Mouse (Mus musculus): Measurements from ENCODE around the gene Hnrnpab. TPM values are rescaled to one million over a fixed set of nuclear protein-coding genes. Genes with fewer than 3 reads are reported as not detected.
A peak's percentile ranks its signal among the peaks of the same experiment; 100 is the strongest.

Hnrnpab gene
- polyA plus RNA-seq, 1 experiment from 2014 or later, result 152 TPM

- Histone ChIP-seq H3K27me3 (replicated peaks; ENCODE audit: insufficient read depth, low read length) (no peaks in the 10 kb centered on the region), H3K27ac (ENCODE audit: low read length) (no peak overlapping the region), H3K4me1 (ENCODE audit: insufficient read depth, low read depth, low read length) (no peaks in the 10 kb centered on the region), H3K4me3 (ENCODE audit: low read depth, low read length) (no peak overlapping the region), H3K9ac (replicated peaks; ENCODE audit: low read depth) (no peak overlapping the region), H3K36me3 (ENCODE audit: insufficient read depth, low read length) (peaks cover 39% of the 10 kb centered on the region), H3K4me2 (replicated peaks; ENCODE audit: low read depth, low read length) (no peak overlapping the region), H3K9me3 (ENCODE audit: low read length) (no peaks in the 10 kb centered on the region)
- TF ChIP-seq EP300 (IDR thresholded peaks at IDR 0.05) (no peak), CTCF (IDR thresholded peaks at IDR 0.05) (no peak)
- ATAC-seq, result no peak
- WGBS, result 82% methylated on average over 8 of the region's 8 CpGs
- no peak for DNase-seq (ENCODE audit: low spot score)
Observed at GRCm38 (mm10) chr11:51627907-51628306, 21.3 kb upstream of the Hnrnpab start.

GRCm38 (mm10) chr11:51627425-51627824 is 20.8 kb upstream of the Hnrnpab start:
- H3K4me1 ChIP-seq (ENCODE audit: insufficient read depth, low read depth, low read length), result no peaks in the 10 kb centered on the region
- no peak for DNase-seq (ENCODE audit: low spot score)
- WGBS, result 91% methylated on average over 9 of the region's 9 CpGs
- H3K4me3 ChIP-seq (ENCODE audit: low read depth, low read length), result no peak overlapping the region
- peaks cover 44% of the 10 kb centered on the region for H3K36me3 ChIP-seq (ENCODE audit: insufficient read depth, low read length)
- no peak overlapping the region for H3K9ac ChIP-seq (replicated peaks; ENCODE audit: low read depth)
- H3K27me3 ChIP-seq (replicated peaks; ENCODE audit: insufficient read depth, low read length), result no peaks in the 10 kb centered on the region
- no peak overlapping the region for H3K4me2 ChIP-seq (replicated peaks; ENCODE audit: low read depth, low read length)
- ATAC-seq, result no peak
- TF ChIP-seq CTCF (IDR thresholded peaks at IDR 0.05), result no peak
- TF ChIP-seq EP300 (IDR thresholded peaks at IDR 0.05), result no peak
- no peak overlapping the region for H3K27ac ChIP-seq (ENCODE audit: low read length)
- no peaks in the 10 kb centered on the region for H3K9me3 ChIP-seq (ENCODE audit: low read length)

GRCm38 (mm10) chr11:51625187-51625820 is 18.7 kb upstream of the Hnrnpab start:
- H3K36me3 ChIP-seq (ENCODE audit: insufficient read depth, low read length), result peaks cover 44% of the 10 kb centered on the region
- H3K27ac ChIP-seq (ENCODE audit: low read length), result no peak overlapping the region
- H3K4me1 ChIP-seq (ENCODE audit: insufficient read depth, low read depth, low read length), result peaks cover 4% of the 10 kb centered on the region
- no peak overlapping the region for H3K4me3 ChIP-seq (ENCODE audit: low read depth, low read length)
- no peak for DNase-seq (ENCODE audit: low spot score)
- H3K9me3 ChIP-seq (ENCODE audit: low read length), result no peaks in the 10 kb centered on the region
- TF ChIP-seq CTCF (IDR thresholded peaks at IDR 0.05), result no peak
- TF ChIP-seq EP300 (IDR thresholded peaks at IDR 0.05), result no peak
- WGBS, result 76% methylated on average over 5 of the region's 5 CpGs
- no peaks in the 10 kb centered on the region for H3K27me3 ChIP-seq (replicated peaks; ENCODE audit: insufficient read depth, low read length)
- H3K4me2 ChIP-seq (replicated peaks; ENCODE audit: low read depth, low read length), result no peak overlapping the region
- no peak overlapping the region for H3K9ac ChIP-seq (replicated peaks; ENCODE audit: low read depth)
- no peak for ATAC-seq

- H3K9me3 ChIP-seq (ENCODE audit: low read length), result no peaks in the 10 kb centered on the region
- peaks cover 7% of the 10 kb centered on the region for H3K4me1 ChIP-seq (ENCODE audit: insufficient read depth, low read depth, low read length)
- 76% methylated on average over 7 of the region's 7 CpGs for WGBS
- ATAC-seq (no peak), DNase-seq (ENCODE audit: low spot score) (no peak)
- H3K4me3 ChIP-seq (ENCODE audit: low read depth, low read length), result no peak overlapping the region
- no peak overlapping the region for H3K27ac ChIP-seq (ENCODE audit: low read length)
- H3K36me3 ChIP-seq (ENCODE audit: insufficient read depth, low read length), result peaks cover 44% of the 10 kb centered on the region
- no peak overlapping the region for H3K9ac ChIP-seq (replicated peaks; ENCODE audit: low read depth)
- no peaks in the 10 kb centered on the region for H3K27me3 ChIP-seq (replicated peaks; ENCODE audit: insufficient read depth, low read length)
- TF ChIP-seq CTCF (IDR thresholded peaks at IDR 0.05) (no peak), EP300 (IDR thresholded peaks at IDR 0.05) (no peak)
- no peak overlapping the region for H3K4me2 ChIP-seq (replicated peaks; ENCODE audit: low read depth, low read length)
Observed at GRCm38 (mm10) chr11:51622971-51623491, 16.4 kb upstream of the Hnrnpab start.

GRCm38 (mm10) chr11:51621776-51622175 is 15.1 kb upstream of the Hnrnpab start:
- H3K4me1 ChIP-seq (ENCODE audit: insufficient read depth, low read depth, low read length), result peaks cover 7% of the 10 kb centered on the region
- no peaks in the 10 kb centered on the region for H3K9me3 ChIP-seq (ENCODE audit: low read length)
- no peak overlapping the region for H3K4me2 ChIP-seq (replicated peaks; ENCODE audit: low read depth, low read length)
- TF ChIP-seq CTCF (IDR thresholded peaks at IDR 0.05) (no peak), EP300 (IDR thresholded peaks at IDR 0.05) (no peak)
- no peak for ATAC-seq
- no peaks in the 10 kb centered on the region for H3K27me3 ChIP-seq (replicated peaks; ENCODE audit: insufficient read depth, low read length)
- WGBS, result 89% methylated on average over 2 of the region's 2 CpGs
- no peak overlapping the region for H3K4me3 ChIP-seq (ENCODE audit: low read depth, low read length)
- peaks cover 33% of the 10 kb centered on the region for H3K36me3 ChIP-seq (ENCODE audit: insufficient read depth, low read length)
- DNase-seq (ENCODE audit: low spot score), result no peak
- H3K9ac ChIP-seq (replicated peaks; ENCODE audit: low read depth), result no peak overlapping the region
- H3K27ac ChIP-seq (ENCODE audit: low read length), result no peak overlapping the region

- peaks cover 7% of the 10 kb centered on the region for H3K4me1 ChIP-seq (ENCODE audit: insufficient read depth, low read depth, low read length)
Observed at GRCm38 (mm10) chr11:51620084-51620483, 13.4 kb upstream of the Hnrnpab start.

More at GRCm38 (mm10) chr11:51620084-51620483, 13.4 kb upstream of the Hnrnpab start:
- DNase-seq (ENCODE audit: low spot score), result no peak
- 1% methylated on average over 11 of the region's 11 CpGs for WGBS
- Histone ChIP-seq H3K4me3 (ENCODE audit: low read depth, low read length) (peak overlapping the region; percentile 50), H3K9me3 (ENCODE audit: low read length) (no peaks in the 10 kb centered on the region), H3K4me2 (replicated peaks; ENCODE audit: low read depth, low read length) (peak overlapping the region; percentile 74), H3K9ac (replicated peaks; ENCODE audit: low read depth) (peak overlapping the region; percentile 46), H3K36me3 (ENCODE audit: insufficient read depth, low read length) (peaks cover 25% of the 10 kb centered on the region), H3K27me3 (replicated peaks; ENCODE audit: insufficient read depth, low read length) (no peaks in the 10 kb centered on the region), H3K27ac (ENCODE audit: low read length) (peak overlapping the region; percentile 7)
- TF ChIP-seq EP300 (IDR thresholded peaks at IDR 0.05) (no peak), CTCF (IDR thresholded peaks at IDR 0.05) (no peak)
- ATAC-seq, result no peak
